Mouse (Mus musculus): ENCODE data around the gene Strc.
A peak's percentile ranks its signal among the peaks of the same experiment; 100 is the strongest.
"Not testable (repeated sequence)": the region's sequence is repeated elsewhere in the genome, so short reads cannot be mapped to it uniquely, and the experiment has no call there.

Gene Strc

GRCm38 (mm10) chr2:121386961-121387575, at the start of gene Strc:
Gene Strc, minus strand, starts transcription at chr2:121387168.
- not testable (repeated sequence) for DNase-seq (ENCODE audit: low spot score in 2 of 2)

- no peak for DNase-seq (ENCODE audit: low spot score in 2 of 2)
Observed at GRCm38 (mm10) chr2:121434854-121435253, 47.9 kb upstream of the Strc start.

GRCm38 (mm10) chr2:121425890-121426289, 38.9 kb upstream of the Strc start:
- no peak for DNase-seq (ENCODE audit: low spot score in 2 of 2)

- no peak for DNase-seq (ENCODE audit: low spot score in 2 of 2)
Observed at GRCm38 (mm10) chr2:121423166-121423565, 36.2 kb upstream of the Strc start.

- DNase-seq (ENCODE audit: low spot score in 2 of 2): no peak
Observed at GRCm38 (mm10) chr2:121418476-121418875, 31.5 kb upstream of the Strc start.

GRCm38 (mm10) chr2:121416356-121416755, 29.4 kb upstream of the Strc start:
- DNase-seq (ENCODE audit: low spot score in 2 of 2): no peak

GRCm38 (mm10) chr2:121415591-121415990, 28.6 kb upstream of the Strc start:
- DNase-seq (ENCODE audit: low spot score in 2 of 2): no peak

GRCm38 (mm10) chr2:121415103-121415502, 28.1 kb upstream of the Strc start:
- DNase-seq (ENCODE audit: low spot score in 2 of 2): no peak

- peak; percentile 26 to 54 for DNase-seq (ENCODE audit: low spot score in 2 of 2)
Observed at GRCm38 (mm10) chr2:121414139-121414685, 27.2 kb upstream of the Strc start.

- peak; percentile 92 to 94 for DNase-seq (ENCODE audit: low spot score in 2 of 2)
Observed at GRCm38 (mm10) chr2:121413387-121414042, 26.5 kb upstream of the Strc start, which contains the start of the genes Pdia3 and Catsper2. Gene Pdia3, plus strand, starts transcription at chr2:121413775. Gene Catsper2, minus strand, starts transcription at chr2:121413792.

GRCm38 (mm10) chr2:121412843-121413386, 25.9 kb upstream of the Strc start:
- DNase-seq (ENCODE audit: low spot score in 2 of 2): no peak

- DNase-seq (ENCODE audit: low spot score in 2 of 2): peak in 1 of 2 experiments; percentile 20
Observed at GRCm38 (mm10) chr2:121408160-121408559, 21.2 kb upstream of the Strc start.

- no peak for DNase-seq (ENCODE audit: low spot score in 2 of 2)
Observed at GRCm38 (mm10) chr2:121403296-121403695, 16.3 kb upstream of the Strc start.

GRCm38 (mm10) chr2:121396624-121397023, 9.7 kb upstream of the Strc start:
- DNase-seq (ENCODE audit: low spot score in 2 of 2): peak; percentile 93

- DNase-seq (ENCODE audit: low spot score in 2 of 2): no peak
Observed at GRCm38 (mm10) chr2:121374766-121375165, 12.2 kb downstream of the Strc start.

- DNase-seq (ENCODE audit: low spot score in 2 of 2): no peak
Observed at GRCm38 (mm10) chr2:121372266-121372665, 14.7 kb downstream of the Strc start.

- DNase-seq (ENCODE audit: low spot score in 2 of 2): no peak
Observed at GRCm38 (mm10) chr2:121370921-121371320, 16.0 kb downstream of the Strc start.

- DNase-seq (ENCODE audit: low spot score in 2 of 2): no peak
Observed at GRCm38 (mm10) chr2:121368831-121369230, 18.1 kb downstream of the Strc start.

- no peak for DNase-seq (ENCODE audit: low spot score in 2 of 2)
Observed at GRCm38 (mm10) chr2:121363656-121364055, 23.3 kb downstream of the Strc start.

- no peak for DNase-seq (ENCODE audit: low spot score in 2 of 2)
Observed at GRCm38 (mm10) chr2:121359461-121359860, 27.5 kb downstream of the Strc start.

GRCm38 (mm10) chr2:121358381-121358780, 28.6 kb downstream of the Strc start:
- DNase-seq (ENCODE audit: low spot score in 2 of 2): peak; percentile 85 to 90

- DNase-seq (ENCODE audit: low spot score in 2 of 2): no peak
Observed at GRCm38 (mm10) chr2:121357961-121358360, 29.0 kb downstream of the Strc start.

GRCm38 (mm10) chr2:121357494-121357893, 29.5 kb downstream of the Strc start, which contains the start of gene Ckmt1:
Gene Ckmt1, plus strand, starts transcription at chr2:121357714.
- DNase-seq (ENCODE audit: low spot score in 2 of 2): no peak

Measured in right cerebral cortex, adult 2 months (tissue).